Mouse (Mus musculus) adrenal gland, adult 8-10 months (tissue): ENCODE results near the gene Adgrg6. TPM values are rescaled to one million over a fixed set of nuclear protein-coding genes. Genes with fewer than 3 reads are reported as not detected.

Experiments used
- DNase-seq: peaks from one replicate; pipeline ENCODE4 v3.0.0; 2022
- total RNA-seq, 4 experiments: library from RNA; stranded (reverse); gene quantifications; 2 replicates each; pipeline ENCODE4 v1.2.4; 2022

Gene Adgrg6
- total RNA-seq, 4 experiments from 2014 or later = 1.8 to 3.4 (median 2.1) TPM

GRCm38 (mm10) chr10:14483257-14483656, 62.2 kb downstream of the Adgrg6 start:
- no peak for DNase-seq

- no peak for DNase-seq
Observed at GRCm38 (mm10) chr10:14482483-14482882, 63.0 kb downstream of the Adgrg6 start.

DNA sequence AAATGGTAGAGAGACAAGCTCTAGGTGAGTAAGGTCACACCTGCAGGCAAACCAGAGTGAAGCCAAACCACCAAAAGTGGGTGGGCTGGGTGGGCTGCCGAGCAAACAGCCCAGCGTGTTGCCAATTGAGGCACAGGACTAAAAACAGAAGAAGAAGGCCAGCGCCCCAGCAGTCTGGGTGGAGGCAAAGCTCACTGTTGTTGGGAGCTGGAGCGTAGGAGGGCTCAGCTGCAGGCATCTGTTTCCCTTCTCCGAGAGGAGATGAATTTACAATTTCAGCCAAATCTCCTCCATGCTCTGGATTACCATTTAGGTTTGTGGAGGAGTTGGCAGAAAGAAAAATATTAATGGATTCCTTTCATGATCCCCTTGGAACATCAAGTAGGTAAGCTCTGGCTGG, 64.5 kb downstream of the Adgrg6 start:
- no peak for DNase-seq

DNA sequence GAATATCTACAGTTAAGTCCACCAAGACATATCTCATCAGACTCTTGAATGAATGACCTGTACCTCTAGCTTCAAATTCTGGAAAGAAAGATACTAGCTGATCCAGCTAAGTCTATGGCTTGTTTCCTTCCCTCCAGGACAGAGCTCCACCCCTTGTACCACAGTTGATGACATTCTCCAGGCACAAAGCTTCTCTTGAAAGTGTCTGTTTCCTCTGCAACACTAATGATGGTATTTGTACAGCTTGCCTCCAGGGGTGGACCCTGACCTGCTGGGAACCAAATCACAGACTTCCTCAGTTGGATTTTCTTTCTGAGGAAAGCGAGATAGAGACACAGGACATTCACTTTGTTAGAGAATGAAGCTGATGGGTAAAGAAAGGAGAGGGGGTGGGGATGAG, 69.1 kb downstream of the Adgrg6 start:
- no peak for DNase-seq

DNA sequence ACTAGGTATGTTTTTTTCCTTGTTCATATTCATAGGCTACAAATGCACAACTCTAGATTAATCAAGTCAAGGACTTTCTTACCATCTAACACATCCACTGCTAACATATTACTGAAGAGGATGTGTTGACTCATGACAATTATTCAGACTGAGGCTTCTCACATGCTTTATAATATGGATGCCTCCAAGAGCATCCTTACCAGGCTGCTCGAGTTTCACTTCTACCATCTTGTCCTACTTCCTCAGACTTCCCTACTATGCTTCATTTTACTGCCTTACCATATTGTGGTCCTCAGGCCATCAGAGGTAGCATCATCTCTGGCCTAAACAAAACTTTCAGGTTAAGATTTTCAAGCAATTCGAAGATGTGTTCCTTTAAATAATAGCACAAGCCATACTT, 69.8 kb downstream of the Adgrg6 start:
- no peak for DNase-seq

- no peak for DNase-seq
Observed at GRCm38 (mm10) chr10:14474541-14475305, 70.7 kb downstream of the Adgrg6 start.

GRCm38 (mm10) chr10:14471039-14471550, 74.4 kb downstream of the Adgrg6 start:
- no peak for DNase-seq

DNA sequence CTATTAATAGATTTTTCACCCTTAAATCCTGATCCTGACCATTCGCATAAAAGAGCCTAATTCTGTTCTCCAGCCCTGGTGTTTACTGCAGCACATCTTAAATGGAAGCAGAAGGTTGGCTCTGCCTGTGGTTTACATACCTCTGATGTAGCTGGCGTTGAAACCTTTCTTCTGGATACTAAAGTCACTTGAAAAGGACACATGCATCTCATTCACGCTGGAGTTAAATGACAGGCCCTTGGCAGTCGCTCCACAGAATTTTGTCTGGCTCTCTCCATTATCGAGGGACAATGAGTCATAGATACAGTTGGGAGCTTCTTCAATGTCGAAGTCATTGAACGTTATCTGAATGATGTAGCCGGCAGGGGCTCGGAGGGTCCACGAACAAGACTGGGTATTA, 76.8 kb downstream of the Adgrg6 start:
- no peak for DNase-seq

DNA sequence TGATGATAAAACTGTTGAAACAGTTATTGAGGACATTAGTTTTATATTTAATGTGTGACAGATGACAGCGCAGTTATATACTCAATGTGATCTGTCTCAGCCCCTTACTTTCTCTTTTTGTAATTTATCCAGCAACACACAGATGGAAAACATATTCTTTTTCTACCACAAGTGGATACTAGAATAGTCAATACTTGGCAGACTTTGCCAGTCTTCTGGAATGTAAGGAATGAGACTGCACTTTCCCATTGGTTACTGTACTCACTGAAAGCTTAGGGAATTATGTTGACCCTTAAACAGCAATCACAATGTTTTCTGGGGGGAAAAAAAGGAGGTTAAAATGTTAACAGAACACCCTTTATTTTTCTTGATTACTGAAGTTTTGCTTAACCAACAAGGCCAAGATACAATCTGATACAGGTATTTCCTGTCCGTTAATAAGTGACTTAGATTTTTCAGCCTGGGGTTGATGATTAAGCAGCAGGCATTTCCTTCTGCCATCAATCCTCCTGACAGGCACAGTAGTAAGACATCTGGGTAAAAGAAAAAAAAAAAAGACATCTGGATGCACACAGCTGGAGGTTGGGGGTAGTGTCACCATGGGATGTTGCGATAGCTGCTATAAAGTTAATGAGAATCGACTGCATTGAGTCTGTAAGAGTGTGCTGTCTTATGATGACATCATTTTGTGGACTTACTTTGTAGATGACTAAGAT, 81.5 kb downstream of the Adgrg6 start:
- DNase-seq = no peak

DNA sequence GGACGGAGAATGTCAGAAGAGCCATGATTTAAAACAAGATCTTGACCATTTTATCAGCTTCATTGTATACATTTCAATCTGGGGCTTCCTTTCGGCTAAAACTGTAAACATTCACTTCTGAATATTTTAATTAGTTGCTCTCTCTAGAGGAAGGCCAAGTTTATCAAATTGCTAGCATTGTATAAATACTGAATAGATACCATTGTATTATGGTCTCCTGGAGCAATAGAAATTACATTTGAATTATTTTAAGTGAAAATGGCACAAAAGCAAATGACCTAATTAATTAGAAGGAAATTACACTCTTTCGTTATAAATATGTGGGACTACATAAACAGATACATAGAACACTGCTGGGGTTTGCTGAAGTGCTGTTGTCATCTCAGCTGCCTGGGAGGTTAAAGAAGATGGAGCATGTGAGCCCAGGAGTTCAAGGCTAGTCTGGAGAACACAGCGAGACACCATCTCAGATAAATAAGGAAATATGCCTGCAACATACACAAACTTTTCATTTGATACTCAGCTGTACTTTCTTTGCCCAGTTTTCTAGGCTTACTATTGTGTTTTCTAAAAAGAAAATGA, 84.4 kb downstream of the Adgrg6 start:
- DNase-seq = no peak

DNA sequence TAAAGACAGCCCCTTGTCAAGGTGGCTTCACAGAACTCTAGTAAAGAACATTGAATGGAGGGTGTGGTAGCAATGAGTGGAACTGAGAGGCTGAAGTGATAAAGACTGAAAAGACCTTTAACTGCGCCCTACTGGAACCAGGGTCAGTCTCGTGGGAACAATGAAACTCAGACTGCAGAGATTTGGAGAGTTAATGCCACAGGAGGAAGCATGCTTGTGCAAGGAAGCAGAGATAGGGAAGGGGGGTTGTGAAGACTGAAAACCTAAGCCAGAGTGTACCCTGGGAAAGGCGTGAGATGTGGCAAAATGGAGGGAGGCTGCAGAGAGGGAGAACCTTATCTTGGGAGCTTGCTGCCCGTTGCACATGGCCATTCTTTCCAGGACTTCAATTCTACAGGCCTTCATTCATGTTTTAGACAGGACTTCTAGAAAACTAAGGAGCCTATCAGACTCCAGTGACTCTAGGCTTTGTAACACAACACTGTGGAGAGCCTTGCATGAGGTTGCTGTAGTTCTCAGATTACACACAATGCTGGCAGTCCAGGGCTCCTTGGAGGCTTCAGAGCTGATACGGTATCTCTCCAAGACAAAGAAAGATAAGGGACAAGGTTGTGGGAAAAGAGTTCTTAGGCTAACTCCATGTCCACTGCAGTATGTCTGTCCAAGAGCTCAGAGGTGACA, 85.1 kb downstream of the Adgrg6 start:
- DNase-seq = no peak

DNA sequence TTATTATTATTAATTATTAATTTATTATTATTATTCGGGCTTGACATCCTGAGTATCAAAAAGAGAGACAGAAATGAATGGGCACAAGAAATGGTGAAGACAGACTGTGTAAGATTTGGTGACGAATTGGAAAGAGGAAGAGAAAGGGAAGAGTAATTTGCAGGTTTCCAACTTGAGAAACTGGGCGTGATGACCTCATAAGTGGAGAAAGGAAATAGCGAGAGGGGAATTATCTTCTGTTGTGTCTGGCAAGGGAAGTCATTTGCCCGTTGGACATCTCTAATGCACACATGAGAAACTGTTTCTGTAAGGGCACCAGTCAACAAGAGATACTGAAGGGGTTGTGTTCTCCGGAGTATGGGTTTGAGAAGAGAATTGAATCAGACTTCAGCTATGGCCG, 85.6 kb downstream of the Adgrg6 start:
- no peak for DNase-seq

DNA sequence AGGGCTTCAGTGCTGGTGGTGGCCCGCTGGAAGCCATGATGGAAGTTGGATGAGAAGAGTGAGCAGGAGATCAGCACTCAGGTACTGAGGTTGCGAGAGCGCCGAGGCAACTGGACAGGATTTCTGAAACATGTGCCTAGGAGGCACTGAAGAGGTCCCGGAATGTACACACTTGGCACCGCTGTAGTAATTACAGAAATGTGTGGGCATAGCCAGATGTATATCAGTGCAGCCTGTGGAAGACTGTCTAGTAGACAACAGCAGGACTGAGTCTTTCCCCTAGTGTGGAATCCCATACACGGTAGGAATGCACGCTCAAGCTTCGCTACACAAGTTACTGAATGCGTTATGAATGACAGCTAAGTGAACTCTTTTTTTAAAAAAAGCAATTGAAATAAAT, 86.1 kb downstream of the Adgrg6 start:
- DNase-seq = no peak

- DNase-seq = no peak
Observed at GRCm38 (mm10) chr10:14454481-14454880, 91.0 kb downstream of the Adgrg6 start.

- no peak for DNase-seq
Observed at GRCm38 (mm10) chr10:14451811-14452210, 93.6 kb downstream of the Adgrg6 start.

DNA sequence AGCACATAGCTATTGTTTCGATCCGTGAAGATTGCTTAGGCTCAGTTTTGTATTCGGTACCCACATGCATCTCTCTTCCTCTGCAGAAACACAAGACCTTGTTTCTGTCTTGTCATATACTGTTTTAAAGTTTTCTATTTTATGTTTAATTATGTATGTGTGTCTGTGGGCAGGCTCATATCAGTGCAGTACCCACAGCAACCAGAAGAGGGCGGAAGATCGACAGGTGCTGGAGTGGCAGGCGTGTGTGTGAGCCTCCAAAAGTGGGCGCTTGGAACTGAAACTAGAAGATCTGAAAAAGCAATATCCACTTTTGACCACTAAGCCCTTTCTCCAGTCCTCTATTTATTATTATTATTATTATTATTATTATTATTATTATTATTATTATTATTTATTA, 95.4 kb downstream of the Adgrg6 start:
- DNase-seq = no peak

DNA sequence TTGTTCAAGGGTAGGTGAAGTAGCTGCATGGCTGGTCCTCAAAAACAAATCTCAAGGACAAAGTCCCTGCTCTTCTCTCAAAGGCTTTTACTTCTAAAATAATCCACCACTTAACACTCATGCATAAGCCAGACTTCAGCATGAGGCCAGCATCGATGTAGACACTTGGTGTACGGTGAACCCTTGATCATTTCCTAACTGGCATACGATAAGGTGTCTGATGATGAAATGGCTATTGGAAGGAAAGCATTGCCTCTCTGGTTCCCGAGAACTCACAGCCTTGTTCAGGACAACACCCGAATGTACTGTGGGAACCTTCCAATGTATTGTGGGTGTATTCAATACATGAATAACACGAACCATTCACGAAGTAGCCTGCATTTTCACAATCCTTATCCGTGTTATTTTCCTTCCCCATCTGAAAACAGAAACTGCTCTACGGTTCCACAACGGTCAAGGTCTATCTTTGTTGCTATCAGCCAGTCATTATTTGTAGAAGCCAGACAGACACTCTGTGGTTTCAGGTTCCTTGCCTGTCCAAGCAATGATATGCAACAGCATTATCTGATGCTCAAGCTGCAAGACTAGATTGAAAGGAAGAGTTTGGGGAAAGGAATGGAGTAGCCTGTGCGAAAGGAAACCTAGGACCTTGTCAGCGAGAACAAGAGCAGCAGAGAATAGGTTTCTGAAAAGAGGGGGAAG, 99.7 kb downstream of the Adgrg6 start:
- DNase-seq = no peak

DNA sequence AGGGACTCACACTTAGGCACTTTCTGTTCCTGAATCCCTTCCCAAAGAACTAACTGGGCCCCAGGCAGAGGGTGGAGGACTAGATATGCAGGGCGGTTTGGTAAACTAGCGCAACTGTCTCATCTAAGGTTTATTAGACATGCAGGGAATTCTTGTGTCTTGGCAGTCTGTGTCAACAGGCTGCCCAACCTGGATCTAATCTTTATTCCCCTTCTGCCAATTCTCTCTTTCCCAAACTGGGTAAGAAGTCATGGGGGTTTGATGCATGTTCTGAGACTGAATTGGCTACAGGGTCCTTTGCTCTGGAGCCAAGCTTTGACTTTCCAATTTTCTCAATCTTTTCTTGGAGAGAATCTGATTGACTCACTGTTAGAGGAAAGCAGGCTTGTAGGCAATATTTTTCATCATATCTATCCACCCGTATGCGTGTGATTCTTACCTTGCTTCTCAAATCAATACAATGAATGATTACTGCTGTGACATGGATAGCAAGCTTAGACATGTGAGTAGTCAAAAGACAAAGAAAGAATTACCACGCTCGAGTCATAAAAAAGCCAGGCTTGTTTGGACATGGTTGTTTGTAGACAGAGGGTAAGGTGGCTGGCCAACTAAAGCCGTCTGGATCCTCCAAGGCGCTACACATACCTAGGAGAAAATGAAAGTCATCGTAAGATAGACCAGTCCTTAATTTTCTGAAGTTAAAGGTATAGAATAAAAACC, 104.4 kb downstream of the Adgrg6 start:
- no peak for DNase-seq

GRCm38 (mm10) chr10:14404070-14404469, 141.4 kb downstream of the Adgrg6 start:
- no peak for DNase-seq

GRCm38 (mm10) chr10:14401744-14402143, 143.7 kb downstream of the Adgrg6 start:
- DNase-seq = no peak

DNA sequence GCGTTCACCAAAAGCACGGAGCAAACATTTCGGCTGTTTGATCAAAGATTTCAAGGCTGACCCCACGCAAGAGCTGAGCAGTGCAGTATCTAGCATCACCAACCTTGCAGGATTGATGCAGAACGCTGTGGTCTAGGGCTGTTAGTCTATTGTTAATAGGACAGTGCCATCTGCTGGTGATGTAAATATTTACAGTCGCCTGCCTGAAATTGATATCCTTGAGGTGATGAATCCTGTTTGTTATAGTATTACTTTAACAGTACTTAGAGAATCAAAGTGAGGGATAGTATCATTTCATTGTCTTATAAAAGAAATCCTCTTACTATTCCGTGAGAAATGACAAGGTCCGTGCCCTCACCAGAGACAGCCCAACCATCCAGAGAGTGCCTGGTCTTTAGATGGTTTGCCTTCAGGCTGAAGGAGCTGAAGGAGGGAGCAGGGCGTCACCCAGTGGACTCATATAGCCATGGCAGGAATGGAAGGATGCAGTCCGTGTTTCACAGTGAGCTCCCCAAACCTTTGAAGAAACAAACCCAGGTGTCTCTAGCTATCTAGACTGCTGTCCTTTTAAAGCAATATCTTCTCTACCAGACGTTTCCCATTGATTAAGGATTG, 154.3 kb downstream of the Adgrg6 start:
- no peak for DNase-seq
